Mouse (Mus musculus): ENCODE data around the gene Ptprn2.

GRCm38 (mm10) chr12:117255325-117255724, 769.8 kb downstream of the Ptprn2 start:
- TF ChIP-seq CTCF (IDR thresholded peaks at IDR 0.05; ENCODE audit: low read depth, low read length) = no peak
- TF ChIP-seq EP300 (IDR thresholded peaks at IDR 0.05; ENCODE audit: insufficient read depth, low read depth, low read length) = no peak
- no peak for TF ChIP-seq POLR2A (IDR thresholded peaks at IDR 0.05; ENCODE audit: insufficient read depth, low read length)

Data from ES-Bruce4 (cell line).